Mouse (Mus musculus) ES-Bruce4 (cell line): ENCODE measurements around the gene Hivep2.

Experiments used
- CTCF ChIP-seq: IDR thresholded peaks from one replicate; pipeline ENCODE4 v1.8.1; 2011; ENCODE audit warnings: low read depth, low read length
- EP300 ChIP-seq: IDR thresholded peaks from 2 replicates; pipeline ENCODE4 v1.6.1; 2011; ENCODE audit warnings: low read depth, low read length; ENCODE audit not compliant: insufficient read depth

- TF ChIP-seq CTCF: no peak
- TF ChIP-seq EP300: no peak
Observed at GRCm38 (mm10) chr10:14050586-14050985, 84.7 kb downstream of the Hivep2 start.
